In genomic region chr16:27793406-27793805, GRCm38 (mm10) we compare ENCODE assay signal across 17 mouse cellular contexts.
"Had no signal": no experiment of that assay in that cellular context is flagged by ENCODE, and none has a peak within 500 bp of the region (broad histone marks: within the 10 kb centered on the region; RNA-seq: fewer than 3 reads in every experiment).

No protein-coding gene starts in this region.

- H3K4me2 ChIP-seq: liver, embryonic 11.5 days; liver, embryonic 13.5 days; liver, embryonic 15.5 days; midbrain, embryonic 12.5 days; midbrain, embryonic 15.5 days; neural tube, embryonic 12.5 days; stomach, embryonic 15.5 days had no signal

- H3K36me3 ChIP-seq: liver, embryonic 13.5 days; liver, embryonic 15.5 days; midbrain, embryonic 12.5 days; midbrain, embryonic 15.5 days; neural tube, embryonic 12.5 days; stomach, embryonic 15.5 days had no signal

- ATAC-seq: liver, postnatal 0 days; midbrain, embryonic 15.5 days had no signal

- H3K9ac ChIP-seq: liver, embryonic 13.5 days; liver, embryonic 15.5 days; liver, postnatal 0 days; midbrain, embryonic 12.5 days; midbrain, embryonic 15.5 days; neural tube, embryonic 12.5 days; stomach, embryonic 15.5 days had no signal

- H3K4me1 ChIP-seq: liver, embryonic 13.5 days; liver, embryonic 15.5 days; midbrain, embryonic 12.5 days; midbrain, embryonic 15.5 days; neural tube, embryonic 12.5 days; stomach, embryonic 15.5 days had no signal

- H3K27me3 ChIP-seq: liver, embryonic 13.5 days; liver, embryonic 15.5 days; megakaryocyte, embryonic 14.5 days; midbrain, embryonic 12.5 days; midbrain, embryonic 15.5 days; neural tube, embryonic 12.5 days; stomach, embryonic 15.5 days had no signal

- DNase-seq: liver; liver, embryonic 13.5 days; liver, postnatal 0 days; lung, postnatal 36 days; right cerebral cortex, postnatal 14 days; thymus, adult 2 months; thymus, postnatal 25 days; thymus, postnatal 4 days had no signal

- H3K4me3 ChIP-seq: liver, embryonic 13.5 days; liver, embryonic 15.5 days; megakaryocyte, embryonic 14.5 days; midbrain, embryonic 12.5 days; midbrain, embryonic 15.5 days; neural tube, embryonic 12.5 days; stomach, embryonic 15.5 days had no signal

- H3K27ac ChIP-seq: liver, embryonic 13.5 days; liver, embryonic 15.5 days; macrophage; midbrain, embryonic 12.5 days; midbrain, embryonic 15.5 days; neural tube, embryonic 12.5 days; stomach, embryonic 15.5 days; stomach, postnatal 0 days had no signal

- H3K9me3 ChIP-seq: liver, embryonic 13.5 days; liver, embryonic 15.5 days; megakaryocyte, embryonic 14.5 days; midbrain, embryonic 12.5 days; midbrain, embryonic 15.5 days; neural tube, embryonic 12.5 days; stomach, embryonic 15.5 days had no signal
